Mouse (Mus musculus) midbrain, postnatal 0 days (tissue): ENCODE measurements around the gene Pars2. TPM values are rescaled to one million over a fixed set of nuclear protein-coding genes. Genes with fewer than 3 reads are reported as not detected.

Source experiments
- ATAC-seq: fragments of 200-750 bp; cut with Nextera tagmentation; 2 replicates; pipeline ENCODE4 v1.8.0; 2017; ENCODE audit warnings: moderate number of reproducible peaks, mild to moderate bottlenecking, moderate TSS enrichment, moderate library complexity; ENCODE audit not compliant: low FRiP score
- DNase-seq: peaks from one replicate; pipeline ENCODE4 v3.0.0-alpha.2; 2015; ENCODE audit warnings: low spot score
- H3K27ac ChIP-seq: fragments of 300-500 bp; sonication (generic); 2 replicates; pipeline ENCODE4 v1.5.1; 2014; ENCODE audit warnings: low read depth, mild to moderate bottlenecking, low read length, mixed read lengths
- H3K27me3 ChIP-seq: fragments of 300-500 bp; sonication (generic); 2 replicates; pipeline ENCODE4 v1.6.1; 2014; ENCODE audit warnings: low read length, control low read depth, mixed read lengths; ENCODE audit not compliant: insufficient read depth
- H3K36me3 ChIP-seq: fragments of 300-500 bp; sonication (generic); 2 replicates; pipeline ENCODE4 v1.6.1; 2014; ENCODE audit warnings: low read length, control low read depth, mixed read lengths; ENCODE audit not compliant: insufficient read depth
- H3K4me1 ChIP-seq: fragments of 300-500 bp; sonication (generic); 2 replicates; pipeline ENCODE4 v1.6.1; 2014; ENCODE audit warnings: mild to moderate bottlenecking, control low read depth, antibody characterized with exemption, low read length, mixed read lengths; ENCODE audit not compliant: insufficient read depth
- H3K4me2 ChIP-seq: fragments of 300-500 bp; sonication (generic); 2 replicates; pipeline ENCODE4 v1.6.1; 2014; ENCODE audit warnings: low read depth, mild to moderate bottlenecking, low read length, mixed read lengths; ENCODE audit not compliant: poor library complexity, severe bottlenecking
- H3K4me3 ChIP-seq: fragments of 300-500 bp; sonication (generic); 2 replicates; pipeline ENCODE4 v1.5.1; 2014; ENCODE audit warnings: low read depth, mild to moderate bottlenecking, low read length, moderate library complexity
- H3K9ac ChIP-seq: fragments of 300-500 bp; sonication (generic); replicated peaks from 2 replicates; pipeline ENCODE4 v1.6.1; 2014; ENCODE audit warnings: mild to moderate bottlenecking, low read length, moderate library complexity, mixed read lengths; ENCODE audit not compliant: poor library complexity, severe bottlenecking
- H3K9me3 ChIP-seq: fragments of 300-500 bp; sonication (generic); 2 replicates; pipeline ENCODE4 v1.6.1; 2016; ENCODE audit warnings: low read length, control low read depth
- CTCF ChIP-seq: IDR thresholded peaks from 2 replicates; pipeline ENCODE4 v1.5.1; 2016; ENCODE audit warnings: antibody characterized with exemption, mild to moderate bottlenecking
- WGBS: fragments of 180-500 bp; shearing (Covaris S2); extraction: QIAGEN DNeasy Blood & Tissue Kit; methylation state at CpG from one replicate; pipeline ENCODE4 v1.1.7; 2014; 5-methylcytosine and 5-hydroxymethylcytosine counted together
- polyA plus RNA-seq: library from polyadenylated mRNA; unstranded; fragments of >200 nt; fragmentation: Nextera tagmentation; extraction: Ambion mirVana; gene quantifications from 2 replicates; pipeline ENCODE4 v1.2.1, GENCODE M21; 2015
- total RNA-seq: library from RNA; depleted of rRNA; stranded (reverse); fragments of >200 nt; gene quantifications from 2 replicates; pipeline ENCODE4 v1.2.3, GENCODE M21; 2014

Gene Pars2
- total and polyA plus RNA-seq, 2 experiments from 2014 or later, result 7.0 to 10.3 TPM

- Histone ChIP-seq H3K27me3 (no peaks in the 10 kb centered on the region), H3K4me3 (peak within 1 kb of the TSS; percentile 83), H3K9ac (peak within 1 kb of the TSS; percentile 83), H3K4me2 (peak within 1 kb of the TSS; percentile 85), H3K4me1 (0 out of 2 replicates have a peak, but pooled peaks cover 4% of the 10 kb centered on the region), H3K27ac (peak within 1 kb of the TSS; percentile 55; the same call in 1 of the 2 replicates), H3K9me3 (no peaks in the 10 kb centered on the region), H3K36me3 (peaks cover 24% of the 10 kb centered on the region)
- TF ChIP-seq CTCF, result no peak
- ATAC-seq (peak; percentile 94), DNase-seq (peak; percentile 91)
- WGBS, result under 1% methylated on average over 42 of the region's 43 CpGs
Measured at GRCm38 (mm10) chr4:106678442-106679118, 27.7 kb downstream of the Pars2 start, which contains the start of gene Ttc4. Ttc4 (minus strand) TSS chr4:106678944.

- peak overlapping the region; percentile 83 for H3K4me3 ChIP-seq
- WGBS, result 37% methylated on average over 3 of the region's 3 CpGs
- H3K27ac ChIP-seq, result no peak overlapping the region
- H3K27me3 ChIP-seq, result no peaks in the 10 kb centered on the region
- H3K4me1 ChIP-seq, result 0 out of 2 replicates have a peak, but pooled peaks cover 4% of the 10 kb centered on the region
- TF ChIP-seq CTCF, result no peak
- ATAC-seq (peak; percentile 12; the same call in 1 of the 2 replicates), DNase-seq (no peak)
- H3K36me3 ChIP-seq, result peaks cover 22% of the 10 kb centered on the region
- peak overlapping the region; percentile 85 for H3K4me2 ChIP-seq
- no peaks in the 10 kb centered on the region for H3K9me3 ChIP-seq
- H3K9ac ChIP-seq, result no peak overlapping the region
Measured at GRCm38 (mm10) chr4:106679152-106679551, 28.3 kb downstream of the Pars2 start.

- no peak for DNase-seq
- H3K4me1 ChIP-seq, result 0 out of 2 replicates have a peak, but pooled peaks cover 4% of the 10 kb centered on the region
- H3K9ac ChIP-seq, result no peak overlapping the region
- H3K9me3 ChIP-seq, result no peaks in the 10 kb centered on the region
- no peak overlapping the region for H3K27ac ChIP-seq
- H3K4me2 ChIP-seq, result no peak overlapping the region
- no peak for TF ChIP-seq CTCF
- no peak overlapping the region for H3K4me3 ChIP-seq
- WGBS, result 74% methylated on average over 2 of the region's 2 CpGs
- H3K27me3 ChIP-seq, result no peaks in the 10 kb centered on the region
- H3K36me3 ChIP-seq, result peaks cover 11% of the 10 kb centered on the region
- no peak for ATAC-seq
Measured at GRCm38 (mm10) chr4:106680955-106681354, 30.1 kb downstream of the Pars2 start.

- Histone ChIP-seq H3K4me2 (no peak overlapping the region), H3K9me3 (no peaks in the 10 kb centered on the region), H3K4me1 (no peaks in the 10 kb centered on the region), H3K27me3 (no peaks in the 10 kb centered on the region), H3K9ac (no peak overlapping the region), H3K4me3 (no peak overlapping the region), H3K27ac (no peak overlapping the region), H3K36me3 (no peaks in the 10 kb centered on the region)
- DNase-seq, result no peak
- no peak for TF ChIP-seq CTCF
- no peak for ATAC-seq
- 54% methylated on average over 3 of the region's 3 CpGs for WGBS
Measured at GRCm38 (mm10) chr4:106688636-106689296, 37.9 kb downstream of the Pars2 start.

- Histone ChIP-seq H3K27me3 (no peaks in the 10 kb centered on the region), H3K4me2 (no peak overlapping the region), H3K4me1 (no peaks in the 10 kb centered on the region), H3K9me3 (no peaks in the 10 kb centered on the region), H3K9ac (no peak overlapping the region), H3K27ac (no peak overlapping the region), H3K36me3 (no peaks in the 10 kb centered on the region), H3K4me3 (no peak overlapping the region)
- no peak for TF ChIP-seq CTCF
- DNase-seq (no peak), ATAC-seq (no peak)
- 85% methylated on average over 15 of the region's 15 CpGs for WGBS
Measured at GRCm38 (mm10) chr4:106693841-106694430, 43.1 kb downstream of the Pars2 start.

GRCm38 (mm10) chr4:106699989-106700388 is 49.1 kb downstream of the Pars2 start:
- WGBS, result 16% methylated on average over 9 of the region's 9 CpGs
- Histone ChIP-seq H3K4me2 (no peak overlapping the region), H3K27ac (peak overlapping the region; percentile 77), H3K4me1 (peaks cover 20% of the 10 kb centered on the region), H3K9ac (no peak overlapping the region), H3K9me3 (no peaks in the 10 kb centered on the region), H3K36me3 (no peaks in the 10 kb centered on the region), H3K4me3 (no peak overlapping the region), H3K27me3 (no peaks in the 10 kb centered on the region)
- peak; percentile 64 for TF ChIP-seq CTCF
- DNase-seq, result peak; percentile 42
- no peak for ATAC-seq
